ENCODE assay signal across 13 mouse cellular contexts in the genomic region with DNA sequence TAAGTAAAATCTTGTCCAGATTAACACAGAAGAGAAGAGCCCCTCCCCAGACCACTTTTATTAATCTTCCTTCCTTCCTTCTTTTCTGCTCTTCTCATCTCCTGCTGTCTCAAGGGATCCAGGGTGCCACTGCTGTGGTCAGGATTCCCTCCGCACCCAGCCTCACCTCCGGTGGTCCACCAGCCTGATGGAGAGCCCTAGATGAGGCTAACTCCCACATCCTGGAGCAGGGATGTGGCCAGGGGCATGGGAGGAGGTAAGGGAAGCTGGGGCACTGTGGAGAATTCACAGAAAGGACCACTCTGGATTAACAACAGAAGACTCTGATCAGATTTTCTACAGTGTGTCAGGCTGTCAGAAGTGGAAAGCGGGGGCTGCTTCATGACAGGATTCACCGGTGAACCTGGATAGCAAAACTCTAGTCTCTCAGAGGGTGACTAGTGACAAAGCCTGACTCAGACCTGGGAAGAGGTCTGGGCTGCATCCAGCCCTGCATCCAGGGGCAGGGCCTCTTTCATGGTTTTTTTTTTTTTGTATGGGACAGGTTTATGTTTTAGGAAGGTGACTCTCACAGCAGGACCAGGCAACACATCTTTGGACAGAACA. TPM values are rescaled to one million over a fixed set of nuclear protein-coding genes. Genes with fewer than 3 reads are reported as not detected.
A peak's percentile ranks its signal among the peaks of the same experiment; 100 is the strongest.
DNase-seq lines count a peak whose midpoint lies in the region; ATAC-seq and TF ChIP-seq lines count a peak whose summit lies in the region.
"Had no signal": no experiment of that assay in that cellular context is flagged by ENCODE, and none has a peak within 500 bp of the region (broad histone marks: within the 10 kb centered on the region; RNA-seq: fewer than 3 reads in every experiment).

No protein-coding gene starts in this region.

- peaks cover 27% of the 10 kb centered on the region for H3K4me1 ChIP-seq in heart, embryonic 12.5 days (replicated peaks)
- peaks cover 54% of the 10 kb centered on the region for H3K4me1 ChIP-seq in kidney, embryonic 15.5 days
- no peaks in the 10 kb centered on the region for H3K4me1 ChIP-seq in heart, postnatal 0 days (ENCODE audit: control insufficient read depth, insufficient read depth)
- H3K4me1 ChIP-seq in limb, embryonic 10.5 days: peaks cover 20% of the 10 kb centered on the region

- no peak for TF ChIP-seq CTCF in heart, postnatal 0 days (IDR thresholded peaks at IDR 0.05; ENCODE audit: low read depth)

- ATAC-seq in heart, embryonic 12.5 days (ENCODE audit: insufficient number of reproducible peaks, low FRiP score): no peak
- peak; percentile 41 for ATAC-seq in kidney, embryonic 15.5 days (replicated peaks; ENCODE audit: low FRiP score)
- ATAC-seq in heart, postnatal 0 days (ENCODE audit: insufficient read depth, low read depth): no peak

- H3K9me3 ChIP-seq in heart, embryonic 12.5 days (replicated peaks): no peaks in the 10 kb centered on the region
- H3K9me3 ChIP-seq in kidney, embryonic 15.5 days (replicated peaks): no peaks in the 10 kb centered on the region
- no peaks in the 10 kb centered on the region for H3K9me3 ChIP-seq in heart, postnatal 0 days (replicated peaks; ENCODE audit: control insufficient read depth, low read length)
- H3K9me3 ChIP-seq in limb, embryonic 10.5 days (replicated peaks): no peaks in the 10 kb centered on the region
- H3K9me3 ChIP-seq: G1E had no signal

- no peak for DNase-seq in heart, adult 8-10 months (ENCODE audit: low spot score)
- no peak for DNase-seq in kidney, postnatal 14 days
- no peak for DNase-seq in heart, postnatal 0 days (ENCODE audit: low spot score)
- DNase-seq in limb, embryonic 10.5 days (ENCODE audit: low spot score): no peak
- no peak for DNase-seq in adrenal gland, postnatal 4 days (ENCODE audit: low spot score in 2 of 2)
- DNase-seq: cerebellum, adult 18-20 months; layer of hippocampus, adult 9-11 months; lung, embryonic 14.5 days; right cerebral cortex, postnatal 25 days had no signal

- peak overlapping the region; percentile 63; the same call in 1 of the 2 replicates for H3K27ac ChIP-seq in heart, embryonic 12.5 days (ENCODE audit: poor library complexity, severe bottlenecking)
- H3K27ac ChIP-seq in kidney, embryonic 15.5 days: peak overlapping the region; percentile 94
- peak overlapping the region; percentile 52 for H3K27ac ChIP-seq in heart, postnatal 0 days (ENCODE audit: low read depth)
- H3K27ac ChIP-seq in limb, embryonic 10.5 days: peak overlapping the region; percentile 16; the same call in 1 of the 2 replicates
- H3K27ac ChIP-seq: macrophage had no signal

- no peaks in the 10 kb centered on the region for H3K27me3 ChIP-seq in heart, embryonic 12.5 days (replicated peaks)
- H3K27me3 ChIP-seq in kidney, embryonic 15.5 days: no peaks in the 10 kb centered on the region
- H3K27me3 ChIP-seq in heart, postnatal 0 days (ENCODE audit: control insufficient read depth, insufficient read depth, low read length): no peaks in the 10 kb centered on the region
- no peaks in the 10 kb centered on the region for H3K27me3 ChIP-seq in limb, embryonic 10.5 days (ENCODE audit: low read depth, poor library complexity, severe bottlenecking)

- H3K4me3 ChIP-seq in heart, embryonic 12.5 days: no peak overlapping the region
- no peak overlapping the region for H3K4me3 ChIP-seq in kidney, embryonic 15.5 days (replicated peaks)
- H3K4me3 ChIP-seq in heart, postnatal 0 days (ENCODE audit: low read depth, low read length): no peak overlapping the region
- no peak overlapping the region for H3K4me3 ChIP-seq in limb, embryonic 10.5 days

- H3K4me2 ChIP-seq in heart, embryonic 12.5 days: no peak overlapping the region
- H3K4me2 ChIP-seq in kidney, embryonic 15.5 days: peak overlapping the region; percentile 14
- H3K4me2 ChIP-seq in heart, postnatal 0 days (ENCODE audit: low read depth, low read length): no peak overlapping the region
- H3K4me2 ChIP-seq: lung, embryonic 14.5 days had no signal

- WGBS in heart, embryonic 12.5 days: 78% methylated on average over 4 of the region's 4 CpGs
- WGBS in kidney, embryonic 15.5 days: 30% methylated on average over 4 of the region's 4 CpGs
- 67% methylated on average over 4 of the region's 4 CpGs for WGBS in heart, postnatal 0 days
- 82% methylated on average over 4 of the region's 4 CpGs for WGBS in limb, embryonic 10.5 days

- TF ChIP-seq EP300 in heart, postnatal 0 days (IDR thresholded peaks at IDR 0.05; ENCODE audit: low read depth): no peak

- no peak overlapping the region for H3K9ac ChIP-seq in heart, embryonic 12.5 days
- peak overlapping the region; percentile 21; the same call in 1 of the 2 replicates for H3K9ac ChIP-seq in kidney, embryonic 15.5 days
- H3K9ac ChIP-seq in heart, postnatal 0 days (replicated peaks; ENCODE audit: low read depth, low read length): no peak overlapping the region
- H3K9ac ChIP-seq: lung, embryonic 14.5 days had no signal

- no peaks in the 10 kb centered on the region for H3K36me3 ChIP-seq in heart, embryonic 12.5 days
- H3K36me3 ChIP-seq in kidney, embryonic 15.5 days: no peaks in the 10 kb centered on the region
- H3K36me3 ChIP-seq in heart, postnatal 0 days (replicated peaks; ENCODE audit: control insufficient read depth, insufficient read depth, low read length): no peaks in the 10 kb centered on the region
- no peaks in the 10 kb centered on the region for H3K36me3 ChIP-seq in limb, embryonic 10.5 days
- H3K36me3 ChIP-seq: G1E had no signal

RNA-seq across cellular contexts. Expression of a gene that starts 15.6 kb away (rescaled TPM):
- 113 and 122 TPM in 2 replicates for polyA plus RNA-seq in heart, embryonic 12.5 days (2016; fragmentation: Nextera tagmentation; extraction: Ambion mirVana)
- total RNA-seq in heart, adult 8-10 months (2022): 10 to 100 TPM; 64.0 to 99.3 (median 73.2) TPM
- 56.2 and 57.8 TPM in 2 replicates for polyA plus RNA-seq in kidney, embryonic 15.5 days (2015; fragmentation: Nextera tagmentation; extraction: Ambion mirVana)
- total RNA-seq in heart, postnatal 0 days (2014; rRNA removed; ENCODE audit: low replicate concordance): 88.6 and 94.0 TPM in 2 replicates
- 103 and 116 TPM in 2 replicates for polyA plus RNA-seq in heart, postnatal 0 days (2015; fragmentation: Nextera tagmentation; extraction: Ambion mirVana)
- polyA plus RNA-seq in limb, embryonic 10.5 days (2016; fragmentation: Nextera tagmentation; extraction: Ambion mirVana): 10.1 and 10.8 TPM in 2 replicates
- 10 to 100 TPM; 29.5 to 31.9 TPM for total RNA-seq in adrenal gland, postnatal 4 days (2021)

RNA-seq across cellular contexts. Expression of a gene that starts 38.4 kb away (rescaled TPM):
- 94.9 and 109 TPM in 2 replicates for polyA plus RNA-seq in heart, embryonic 12.5 days (2016; fragmentation: Nextera tagmentation; extraction: Ambion mirVana)
- total RNA-seq in heart, adult 8-10 months (2022): 100 to 1,000 TPM in 3 of 4 experiments, 10 to 100 TPM in 1; 98.7 to 109 (median 103) TPM
- 54.4 and 58.4 TPM in 2 replicates for polyA plus RNA-seq in kidney, embryonic 15.5 days (2015; fragmentation: Nextera tagmentation; extraction: Ambion mirVana)
- total RNA-seq in heart, postnatal 0 days (2014; rRNA removed; ENCODE audit: low replicate concordance): 29.1 and 32.4 TPM in 2 replicates
- polyA plus RNA-seq in heart, postnatal 0 days (2015; fragmentation: Nextera tagmentation; extraction: Ambion mirVana): 62.1 and 75.2 TPM in 2 replicates
- polyA plus RNA-seq in limb, embryonic 10.5 days (2016; fragmentation: Nextera tagmentation; extraction: Ambion mirVana): 31.5 and 36.0 TPM in 2 replicates
- total RNA-seq in adrenal gland, postnatal 4 days (2021): 10 to 100 TPM; 43.2 to 44.4 TPM

Comparison
In these comparisons a context has a peak if more than half of its experiments do, and no peak if none do; other contexts are left out.
1. H3K27ac ChIP-seq: peak in every context shown above with its lines; median percentile 94 in kidney, embryonic 15.5 days; 63 in heart, embryonic 12.5 days; 52 in heart, postnatal 0 days; 16 in limb, embryonic 10.5 days.